Mouse (Mus musculus) T-cell, adult 2 months (primary cell): Measurements from ENCODE around the gene Ahcyl1.
"Not testable (repeated sequence)": the region's sequence is repeated elsewhere in the genome, so short reads cannot be mapped to it uniquely, and the experiment has no call there.

ENCODE experiments used
- DNase-seq: peaks from one replicate; pipeline ENCODE4 v3.0.0; 2022; ENCODE audit warnings: low spot score

Ahcyl1 gene

GRCm38 (mm10) chr3:107655491-107655890 lies 40.9 kb downstream of the Ahcyl1 start:
- no peak for DNase-seq

DNA sequence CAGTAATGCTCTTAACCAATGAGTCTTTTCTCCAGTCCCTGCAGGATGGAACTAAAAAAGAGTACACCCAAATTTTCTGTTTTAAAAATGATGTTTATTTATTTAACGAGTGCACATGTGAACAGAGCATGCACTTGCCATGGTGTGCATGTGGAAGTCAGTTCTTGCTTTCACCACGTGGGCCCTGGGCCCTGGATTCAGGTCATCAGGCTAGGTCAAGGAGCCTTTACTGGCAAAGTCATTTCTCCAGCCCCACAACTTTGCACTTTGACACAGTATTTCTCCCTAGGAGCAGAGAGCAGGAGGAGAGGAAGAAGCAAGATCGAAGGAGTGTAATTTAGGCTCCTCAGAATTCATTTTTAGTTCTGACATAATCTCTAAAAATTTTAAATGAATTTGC lies 41.5 kb downstream of the Ahcyl1 start:
- no peak for DNase-seq

- DNase-seq = no peak
Observed at GRCm38 (mm10) chr3:107652968-107653367, 43.4 kb downstream of the Ahcyl1 start.

DNA sequence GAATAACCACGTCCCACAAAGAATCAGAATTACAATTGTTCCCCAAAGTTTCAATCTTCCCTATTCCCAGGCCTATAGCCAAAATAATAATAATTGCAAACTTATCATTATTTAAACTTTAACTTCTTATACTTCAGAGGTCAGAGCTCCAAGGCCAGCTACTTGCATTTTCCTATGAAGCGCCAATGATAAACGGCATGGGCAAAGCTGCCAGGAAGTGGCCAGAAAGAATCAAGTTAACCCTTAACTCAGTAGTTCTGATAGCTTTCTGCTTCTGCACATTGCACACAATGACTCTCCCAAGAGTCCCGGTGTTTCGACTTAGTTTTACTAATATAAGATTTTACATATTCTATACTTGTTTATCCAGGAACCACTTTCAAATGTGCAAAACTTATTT lies 46.1 kb downstream of the Ahcyl1 start:
- DNase-seq = not testable (repeated sequence)

DNA sequence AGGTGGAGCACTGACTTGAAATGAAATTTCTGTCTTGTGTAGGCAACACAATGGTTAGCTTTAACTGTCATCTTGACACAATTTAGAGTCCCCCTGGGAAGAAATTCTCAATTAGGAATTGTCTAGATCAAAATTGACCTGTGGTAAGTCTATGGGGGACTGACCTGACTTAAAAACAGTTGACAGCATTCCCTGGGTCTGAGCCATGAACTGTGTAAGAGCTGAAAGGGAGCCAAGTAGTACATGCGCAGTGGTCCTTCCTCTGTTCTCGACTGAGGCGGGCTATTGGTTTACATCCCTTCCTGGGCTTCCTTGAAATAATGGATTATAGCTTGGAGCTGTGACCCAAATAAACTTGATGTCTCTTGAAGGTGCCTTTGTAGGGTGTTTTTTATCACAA lies 49.4 kb downstream of the Ahcyl1 start:
- DNase-seq = no peak

GRCm38 (mm10) chr3:107637606-107638172 lies 58.7 kb downstream of the Ahcyl1 start:
- DNase-seq = no peak

DNA sequence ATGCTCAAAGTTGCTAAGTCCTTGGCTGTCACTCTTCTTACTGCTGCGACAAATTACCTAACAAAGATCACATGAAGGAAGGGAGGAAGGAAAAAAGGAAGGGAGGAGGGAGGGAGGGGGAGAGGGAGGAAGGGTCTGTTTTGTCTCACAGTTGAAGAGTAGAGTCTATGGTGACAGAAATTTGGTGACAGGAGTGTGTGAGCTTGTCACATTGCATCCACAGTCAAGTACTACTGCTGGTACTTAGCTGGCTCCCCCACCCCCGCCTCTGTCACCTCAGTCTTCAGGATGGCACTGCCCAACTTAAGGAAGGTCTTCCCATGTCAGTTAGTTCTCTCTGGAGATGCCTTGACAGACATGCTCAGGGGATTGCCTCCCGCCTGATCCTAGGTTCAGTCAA lies 60.1 kb downstream of the Ahcyl1 start:
- DNase-seq = no peak

- no peak for DNase-seq
Observed at GRCm38 (mm10) chr3:107635836-107636235, 60.5 kb downstream of the Ahcyl1 start.

GRCm38 (mm10) chr3:107633906-107634305 lies 62.5 kb downstream of the Ahcyl1 start:
- no peak for DNase-seq

GRCm38 (mm10) chr3:107632786-107633185 lies 63.6 kb downstream of the Ahcyl1 start:
- no peak for DNase-seq

DNA sequence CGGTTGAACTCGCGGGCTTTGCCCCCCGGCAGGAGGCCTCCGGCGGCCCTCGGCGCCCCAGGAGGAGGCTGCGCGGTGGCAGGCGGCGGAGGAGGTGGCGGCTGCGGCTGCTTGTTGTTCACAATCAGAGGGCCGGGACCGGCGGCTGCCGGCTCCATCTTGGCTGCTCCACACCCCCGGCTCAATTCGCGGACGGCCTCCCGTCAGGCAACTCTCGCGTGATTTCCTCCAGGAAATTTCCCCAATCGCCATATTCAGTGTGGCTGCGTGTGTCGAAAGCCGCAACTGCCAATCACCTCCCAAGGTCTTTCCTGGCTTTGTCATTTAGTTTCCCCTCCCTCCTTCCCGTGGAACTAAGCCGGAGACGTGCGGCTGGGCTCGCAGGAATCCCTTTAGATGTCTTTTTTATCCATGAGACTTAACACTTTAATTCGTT lies 64.8 kb downstream of the Ahcyl1 start, which contains the start of gene Strip1:
Gene Strip1 (minus strand): TSS at position 172 of the 436 bp plus-strand sequence.
- DNase-seq = peak; percentile 92

DNA sequence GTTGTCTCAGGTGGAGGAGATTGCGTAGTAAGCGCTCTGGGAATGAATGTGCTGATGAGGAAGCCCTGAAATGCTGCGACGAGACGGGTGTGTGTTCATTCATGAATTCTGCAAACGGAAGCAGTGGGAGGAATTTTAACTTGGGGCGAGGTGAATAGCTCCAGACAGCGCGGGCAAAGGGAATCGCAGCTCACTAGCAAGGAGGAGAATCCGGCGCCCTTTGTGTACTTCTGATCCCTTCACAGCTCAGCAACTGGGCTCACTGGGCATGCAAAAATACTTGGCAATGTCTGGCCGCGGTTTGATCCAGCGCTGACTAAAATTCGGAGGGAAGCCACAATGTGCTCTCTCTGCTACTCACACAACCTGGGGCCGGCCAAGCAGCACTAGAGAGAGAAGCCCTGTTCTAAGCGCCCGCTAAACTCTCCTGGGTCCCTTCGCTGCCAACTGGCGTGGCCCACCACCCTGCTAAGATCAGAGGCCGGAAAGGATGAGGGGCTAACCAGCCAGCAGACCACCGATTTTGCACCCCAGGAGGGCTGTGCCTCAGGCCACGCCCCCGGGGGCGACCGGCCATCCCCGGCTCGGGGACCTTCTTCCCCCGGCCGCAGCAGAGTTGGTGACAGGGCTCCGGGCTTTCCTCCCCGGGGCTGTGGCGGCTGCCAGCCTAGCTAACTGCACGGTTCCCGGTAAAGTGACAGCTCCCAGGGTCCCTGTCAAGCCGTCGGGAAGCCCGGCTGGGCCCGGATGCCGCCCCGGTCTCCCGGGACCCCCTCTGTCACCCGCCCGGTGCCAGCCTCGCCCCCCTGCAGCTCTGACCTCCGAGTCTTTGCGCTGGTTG lies 65.5 kb downstream of the Ahcyl1 start, which contains the start of gene Gm10961:
Gene Gm10961 (plus strand): TSS at position 641 of the 841 bp plus-strand sequence.
- no peak for DNase-seq

GRCm38 (mm10) chr3:107629411-107629810 lies 66.9 kb downstream of the Ahcyl1 start:
- DNase-seq = no peak

GRCm38 (mm10) chr3:107628551-107628950 lies 67.8 kb downstream of the Ahcyl1 start:
- no peak for DNase-seq

GRCm38 (mm10) chr3:107627641-107628040 lies 68.7 kb downstream of the Ahcyl1 start:
- DNase-seq = no peak

DNA sequence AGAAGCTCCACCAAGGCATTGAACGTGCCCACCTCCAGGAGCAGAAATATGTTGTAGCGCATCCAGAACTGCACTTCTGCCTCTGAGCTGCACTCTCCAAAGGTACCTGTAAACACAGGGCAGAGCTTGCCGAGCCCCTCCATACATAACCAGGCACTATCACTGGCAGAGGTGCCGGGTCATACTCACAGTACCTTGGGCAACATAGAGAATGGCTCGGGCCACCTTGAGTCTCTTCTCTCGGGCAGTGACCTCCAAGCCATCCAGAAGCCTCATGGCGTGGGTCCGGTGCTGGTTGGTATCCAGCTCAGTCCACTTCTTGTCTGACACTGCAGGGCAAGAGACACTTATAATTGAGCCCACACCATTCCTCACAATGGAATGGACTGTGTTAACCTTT lies 69.6 kb downstream of the Ahcyl1 start:
- DNase-seq = no peak

GRCm38 (mm10) chr3:107625536-107625935 lies 70.8 kb downstream of the Ahcyl1 start:
- no peak for DNase-seq

DNA sequence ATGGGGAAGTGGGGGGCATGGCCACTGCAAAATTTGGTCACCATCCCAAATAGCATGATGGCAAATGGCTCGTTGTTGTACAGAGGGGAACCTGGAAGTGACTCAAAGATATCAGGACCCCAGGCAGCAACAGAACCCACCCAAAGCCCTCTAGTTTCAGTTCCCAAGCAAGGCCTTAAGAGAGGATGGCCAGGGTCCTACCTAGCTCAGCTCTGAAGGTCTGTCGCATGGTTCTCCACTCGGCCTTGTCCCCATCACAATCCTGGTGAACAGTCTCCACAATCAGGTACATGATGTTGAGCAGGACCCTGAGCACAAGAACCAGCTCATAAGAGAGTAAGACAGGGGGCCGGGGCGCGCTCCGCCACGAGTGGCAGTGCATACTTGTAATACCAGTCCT lies 71.9 kb downstream of the Ahcyl1 start:
- no peak for DNase-seq

DNA sequence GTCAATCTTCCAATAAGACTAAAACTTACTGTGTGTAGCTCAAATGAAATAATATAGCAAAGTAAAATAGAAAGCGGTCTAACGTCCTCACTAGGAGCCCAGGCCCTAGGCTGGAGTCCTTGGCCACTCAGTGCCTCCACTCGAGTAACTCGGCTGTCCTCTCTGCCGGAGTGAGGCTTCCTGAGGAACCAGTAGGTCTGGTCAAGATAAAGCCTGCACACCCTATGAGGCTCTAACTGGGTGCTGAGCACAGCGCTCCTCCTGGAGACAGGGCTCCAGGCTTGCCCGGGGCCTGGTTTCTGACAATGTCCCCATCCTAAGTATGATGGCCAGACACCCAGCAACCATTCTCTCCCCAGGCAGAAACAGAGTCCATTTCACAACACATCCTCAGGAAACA lies 73.8 kb downstream of the Ahcyl1 start:
- DNase-seq = no peak

GRCm38 (mm10) chr3:107621286-107622075 lies 74.9 kb downstream of the Ahcyl1 start:
- no peak for DNase-seq

- DNase-seq = no peak
Observed at GRCm38 (mm10) chr3:107619911-107620310, 76.4 kb downstream of the Ahcyl1 start.

- no peak for DNase-seq
Observed at GRCm38 (mm10) chr3:107617800-107618199, 78.6 kb downstream of the Ahcyl1 start.
